Mouse (Mus musculus) heart, postnatal 25 days (tissue): Measurements from ENCODE around the gene 4930518I15Rik. TPM values are rescaled to one million over a fixed set of nuclear protein-coding genes. Genes with fewer than 3 reads are reported as not detected.

Experiments used
- DNase-seq: peaks from one replicate; pipeline ENCODE4 v3.0.0; 2022; ENCODE audit warnings: low spot score
- intact Hi-C: fragments of 180-260 bp; cut with DNase I; formaldehyde crosslinking; loops from one replicate; pipeline ENCODE4 v1.15.1; 2025
- total RNA-seq, 2 experiments: library from RNA; stranded (reverse); gene quantifications; 2 replicates each; pipeline ENCODE4 v1.2.3; 2021

Gene 4930518I15Rik
- total RNA-seq, 2 experiments from 2014 or later: 0.57 to 0.89 TPM

GRCm38 (mm10) chr2:156810716-156811115, 47.0 kb downstream of the 4930518I15Rik start:
- DNase-seq: no peak
- intact Hi-C loops: loop anchor here (5.0 kb wide), 1 partner anchor 222 kb away; no protein-coding TSS in a partner anchor

DNA sequence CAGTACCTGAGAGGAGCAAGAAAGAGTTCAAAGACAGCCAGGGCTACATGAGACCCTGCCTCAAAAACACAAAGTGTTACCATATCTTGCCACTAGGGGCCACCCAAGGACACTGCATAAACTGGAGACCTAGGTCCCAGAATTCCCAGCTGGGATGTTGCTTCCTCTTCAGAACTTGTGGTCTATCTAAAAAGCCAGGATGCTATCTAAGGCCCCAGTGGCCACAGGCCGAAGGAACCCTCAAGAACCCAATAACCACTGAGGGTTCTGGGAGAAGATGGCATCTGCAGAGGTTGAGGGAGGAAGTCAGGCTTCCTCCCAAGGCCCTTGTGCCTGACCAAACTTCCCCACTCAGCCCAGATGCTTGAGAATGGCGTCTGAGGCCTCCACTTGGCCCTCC, 48.2 kb downstream of the 4930518I15Rik start:
- DNase-seq: peak; percentile 28
- intact Hi-C loops: loop anchor here (1.0 to 2.0 kb wide), 2 partner anchors 45 to 285 kb away; no protein-coding TSS in a partner anchor

DNA sequence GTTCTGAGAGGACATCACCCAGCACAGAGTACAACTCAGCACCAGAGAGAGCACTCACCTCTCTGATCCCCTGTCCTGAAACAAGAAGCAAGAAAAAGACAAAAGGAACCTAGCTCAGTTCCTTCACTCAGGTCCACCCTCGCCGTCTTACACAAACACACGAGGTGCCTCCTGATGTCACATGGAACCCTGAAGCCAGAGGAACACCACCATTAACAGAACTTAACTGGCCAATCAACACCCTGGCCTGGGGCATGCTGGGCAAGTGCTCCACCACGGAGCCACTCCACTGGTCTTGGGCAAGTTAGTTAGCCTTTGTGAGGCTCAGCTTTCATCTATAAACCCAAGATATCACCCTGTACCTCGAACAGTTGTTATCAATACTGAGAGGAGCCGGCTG, 50.9 kb downstream of the 4930518I15Rik start:
- no peak for DNase-seq
- intact Hi-C loops: no loop called here

Other genes with a start within 250 kb of the 4930518I15Rik start
- gene Dlgap4, start 244.2 kb downstream of the 4930518I15Rik start, total RNA-seq: 10 to 100 TPM; 30.1 to 41.8 TPM
- gene Myl9, start 82.5 kb downstream of the 4930518I15Rik start, total RNA-seq: 100 to 1,000 TPM; 200 to 205 TPM
- under 1 TPM; 0.75 to 0.95 TPM for gene Tgif2, start 17.9 kb downstream of the 4930518I15Rik start, total RNA-seq
- 100 to 1,000 TPM; 124 to 125 TPM for gene Rab5if, start 5.2 kb upstream of the 4930518I15Rik start, total RNA-seq
- gene Sla2, start 29.2 kb upstream of the 4930518I15Rik start, total RNA-seq: not detected
- 10 to 100 TPM; 19.6 to 20.4 TPM for gene Ndrg3, start 134.1 kb upstream of the 4930518I15Rik start, total RNA-seq
- gene Dsn1, start 149.2 kb upstream of the 4930518I15Rik start, total RNA-seq: 1 to 10 TPM; 1.5 to 2.1 TPM
- gene Soga1, start 221.3 kb upstream of the 4930518I15Rik start, total RNA-seq: 10 to 100 TPM; 11.9 to 14.1 TPM
- gene Tldc2, start 229.1 kb upstream of the 4930518I15Rik start, total RNA-seq: not detected